Mouse (Mus musculus) activated CD4-positive, CD25-positive, alpha-beta regulatory T cell, adult 4 months (primary cell): Measurements from ENCODE around the gene Psd. TPM values are rescaled to one million over a fixed set of nuclear protein-coding genes. Genes with fewer than 3 reads are reported as not detected.

ENCODE experiments used
- ATAC-seq: one replicate; pipeline ENCODE4 v1.8.0; 2017
- polyA plus RNA-seq, 2 experiments: library from polyadenylated mRNA; unstranded; fragments of 100-300 nt; shearing (Covaris generic); gene quantifications; one replicate each; pipeline ENCODE4 v1.2.1; 2017

Psd gene
- polyA plus RNA-seq, 2 experiments from 2014 or later, result 3.4 to 4.5 TPM

DNA sequence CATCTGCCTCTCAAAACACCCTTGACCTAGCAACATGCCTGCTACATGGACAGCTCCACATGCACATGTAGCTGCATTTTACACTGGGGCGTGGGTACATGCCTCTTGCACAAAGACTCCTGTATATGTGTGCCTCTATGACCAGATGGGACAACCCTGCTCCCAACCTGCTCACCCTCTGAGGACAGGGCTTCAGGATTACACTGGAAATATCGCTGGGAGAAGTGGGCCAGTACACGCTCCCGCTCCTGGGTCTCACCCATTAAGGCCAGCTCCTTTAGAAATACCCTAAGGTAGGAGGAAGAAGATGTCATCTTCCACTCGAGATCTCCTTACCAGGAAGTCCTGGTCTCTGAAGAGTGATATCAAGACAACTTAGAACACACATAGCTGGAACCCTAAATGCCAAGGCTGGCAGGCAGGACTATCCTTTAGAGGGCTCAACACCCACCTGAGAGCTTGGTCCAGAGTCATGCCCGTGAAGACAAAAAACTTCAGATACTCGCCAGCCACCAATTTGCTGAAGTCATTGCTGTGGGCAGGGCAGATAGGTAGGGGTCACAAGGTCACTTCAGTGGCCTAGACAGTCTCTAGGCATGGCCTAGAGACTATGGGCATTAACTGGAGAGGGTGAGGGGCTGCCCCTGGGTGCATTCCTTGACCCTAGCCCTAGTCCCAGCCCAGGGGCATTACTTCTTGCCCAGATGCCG is 6.7 kb downstream of the Psd start:
- ATAC-seq, result no peak

DNA sequence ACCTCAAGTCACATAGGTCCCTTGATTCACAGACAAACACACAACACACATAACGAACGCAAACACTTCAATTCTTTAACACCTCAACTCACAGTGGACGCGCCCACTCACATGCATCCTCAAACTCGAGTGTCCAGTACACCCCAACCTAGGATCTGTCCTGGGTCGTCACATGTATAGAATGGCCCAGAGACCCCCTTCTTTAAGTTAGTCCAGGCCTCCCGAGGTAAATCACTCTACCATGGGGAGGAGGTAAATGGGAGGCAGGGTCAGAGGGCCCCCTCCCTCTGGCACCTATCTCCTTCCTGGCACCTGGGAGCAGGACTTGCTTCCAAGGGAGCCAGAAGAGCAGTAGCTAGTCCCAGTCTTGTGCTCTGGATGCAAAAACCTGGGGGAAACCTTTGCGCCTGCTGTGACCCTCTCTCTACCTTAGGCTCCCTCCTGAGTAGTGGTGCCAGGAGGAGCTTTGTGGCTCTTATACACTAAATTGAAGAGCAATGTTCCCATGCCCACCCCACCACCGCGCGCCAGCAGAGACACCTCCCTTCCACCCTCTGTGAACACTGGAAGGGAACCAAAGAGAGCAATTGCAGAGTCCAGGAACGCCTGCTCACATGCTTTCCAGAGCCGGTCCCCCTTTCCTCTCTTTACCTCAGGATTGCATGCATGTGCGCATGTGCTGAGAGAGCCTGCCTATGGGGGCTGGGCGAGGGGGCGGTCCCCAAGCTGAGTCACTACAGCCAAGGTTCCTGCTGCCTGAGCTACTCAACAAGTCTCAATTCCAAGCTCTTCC is 8.2 kb downstream of the Psd start:
- ATAC-seq, result no peak

DNA sequence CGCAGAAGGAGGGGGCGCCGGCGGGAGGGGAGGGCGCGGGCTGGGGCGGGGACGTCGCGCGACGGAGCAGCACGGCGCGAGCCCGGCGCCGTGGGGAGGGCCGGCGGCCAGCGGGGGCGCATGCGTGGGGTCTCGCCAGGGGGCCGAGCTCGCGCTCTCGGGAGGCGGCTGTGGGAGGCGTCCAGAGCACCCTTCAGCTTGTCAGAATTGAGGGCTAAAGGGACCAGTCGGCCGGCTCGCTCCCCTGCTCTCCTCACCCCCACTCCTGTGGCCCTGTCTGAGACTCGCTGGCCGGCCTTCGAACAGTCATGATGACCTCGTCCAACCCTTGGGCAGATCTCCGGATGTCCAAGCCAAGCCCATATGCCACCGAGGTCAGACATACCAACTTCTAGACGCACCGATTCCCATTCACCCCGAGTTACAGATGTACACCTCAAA is 8.9 kb downstream of the Psd start:
- no peak for ATAC-seq

DNA sequence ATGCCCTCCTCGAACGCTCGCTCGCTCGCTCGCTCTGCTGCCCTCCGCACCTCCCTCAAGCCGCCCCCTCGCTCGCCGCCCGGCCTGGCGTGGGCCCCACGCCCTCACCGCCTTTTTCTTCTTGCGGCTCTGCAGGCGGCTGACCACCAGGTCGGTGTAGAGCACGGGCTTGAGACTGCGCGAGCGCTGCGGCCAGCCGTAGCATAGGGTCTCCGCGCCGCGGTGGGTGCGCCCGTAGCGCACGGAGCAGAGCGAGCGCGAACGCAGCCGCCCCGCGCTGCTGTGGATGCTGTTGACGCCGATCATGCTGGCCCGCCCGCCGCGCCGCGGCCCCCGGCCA is 9.4 kb downstream of the Psd start:
- no peak for ATAC-seq

DNA sequence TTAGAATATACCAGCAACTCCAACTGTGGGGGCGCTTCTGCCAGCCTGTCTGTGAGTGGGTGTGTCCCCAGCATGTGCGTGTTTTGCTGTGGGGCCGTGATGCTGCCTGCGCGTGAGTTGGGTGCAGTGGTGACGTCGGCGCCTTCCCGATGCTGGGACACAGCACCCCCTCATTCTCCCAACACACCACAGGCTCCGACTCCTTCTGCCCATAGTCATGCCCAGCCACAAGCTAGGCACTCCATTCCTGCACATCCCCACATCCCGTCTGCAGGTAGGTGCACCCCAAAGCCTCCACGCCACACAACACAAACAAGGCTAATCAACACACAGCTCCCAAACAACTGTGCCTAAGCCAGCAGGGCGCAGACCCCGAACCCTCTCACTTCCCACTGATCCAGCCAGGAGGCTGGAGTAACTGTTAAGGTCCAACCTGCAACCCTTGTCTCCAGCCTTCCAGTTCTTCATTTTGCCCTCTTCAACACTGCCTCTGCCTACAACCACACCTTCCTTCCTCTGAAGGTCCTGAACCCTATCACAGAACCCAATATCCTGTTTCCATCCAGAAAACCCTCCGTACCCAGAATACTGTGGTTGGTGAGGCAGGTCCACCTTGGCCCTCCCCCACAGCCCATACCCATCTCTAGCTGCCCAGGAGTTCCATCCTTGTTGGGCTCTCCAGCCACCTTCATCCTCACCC is 10.0 kb downstream of the Psd start:
- ATAC-seq, result peak; percentile 39

DNA sequence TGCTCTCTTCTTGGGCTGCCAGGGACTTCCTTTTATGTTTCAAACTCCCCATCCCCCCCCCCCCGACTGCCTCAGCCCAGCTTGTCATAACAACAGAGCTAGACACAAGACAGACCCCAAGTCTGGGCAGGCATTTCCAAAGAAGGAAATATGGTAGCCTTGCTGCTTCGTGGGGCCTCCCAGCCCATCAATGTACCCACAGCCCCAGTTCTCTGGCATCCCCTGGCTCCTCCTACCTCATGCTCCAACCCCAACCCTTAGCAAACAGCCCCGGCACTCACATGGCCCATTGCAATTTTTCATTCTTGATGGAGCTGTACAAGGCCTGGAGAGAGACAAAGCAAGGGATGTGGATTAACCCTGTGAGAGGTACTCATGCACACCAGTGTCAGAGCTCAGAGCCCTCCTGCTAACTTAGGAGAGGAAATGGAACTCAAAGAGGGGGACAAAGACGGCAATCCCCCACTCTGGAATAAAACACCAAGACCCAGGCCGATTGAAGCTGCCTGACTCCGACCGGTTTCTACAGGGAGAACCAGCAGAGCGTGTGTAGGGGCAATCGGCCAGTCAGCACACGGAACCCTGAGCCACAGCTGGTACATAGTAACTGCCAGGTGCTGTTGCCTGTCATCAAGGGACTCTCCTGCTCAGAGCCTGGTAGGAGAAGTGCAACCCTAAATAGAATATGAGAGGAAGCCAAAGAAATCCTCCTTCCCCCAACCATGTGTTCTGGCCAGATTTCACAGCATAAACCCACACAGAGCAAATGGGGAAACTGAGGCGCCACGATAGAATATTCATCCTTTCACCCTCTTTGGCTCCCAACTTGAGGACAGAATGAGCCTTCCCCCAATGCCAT is 11.0 kb downstream of the Psd start:
- peak; percentile 13 for ATAC-seq

DNA sequence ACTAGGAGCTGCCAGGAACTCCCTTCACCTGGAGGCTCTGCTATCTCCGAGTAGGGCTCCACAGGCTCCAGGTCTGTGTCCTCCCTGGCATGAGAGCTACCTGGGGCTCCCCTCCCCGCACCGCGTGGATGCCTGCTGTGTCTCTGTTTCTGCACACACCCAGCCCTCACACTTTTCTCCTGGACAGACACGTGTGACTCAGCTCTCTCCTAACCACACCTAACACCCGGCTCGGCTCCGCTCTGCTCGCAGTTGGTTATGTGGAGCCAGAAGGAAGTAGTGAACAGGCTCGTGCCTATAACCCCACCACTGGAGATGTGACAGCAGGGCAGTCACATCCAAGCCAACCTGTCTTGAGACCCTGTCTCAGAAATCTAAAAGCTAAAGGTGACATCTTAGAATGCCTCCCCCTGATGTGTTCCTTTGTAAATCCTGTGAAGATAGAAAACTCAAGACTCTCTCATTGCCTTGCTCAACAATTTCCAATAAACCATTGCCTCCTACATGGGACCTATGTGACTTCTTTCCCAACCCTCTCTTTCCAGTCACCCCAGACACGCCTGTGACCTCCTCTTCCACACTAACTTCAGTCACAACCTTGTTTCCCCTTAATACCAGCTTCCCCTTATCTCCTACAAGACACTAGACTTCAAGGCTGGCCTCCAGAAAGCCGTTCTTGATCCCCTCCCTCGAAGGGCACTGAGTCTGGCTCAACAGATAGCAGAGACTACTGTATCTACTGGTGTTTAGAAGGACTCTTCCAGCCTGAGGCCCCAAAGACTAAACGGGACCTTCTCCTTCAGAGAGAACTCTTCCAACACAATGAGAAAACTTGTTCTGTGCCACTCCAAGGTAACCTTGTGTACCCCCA is 11.8 kb downstream of the Psd start:
- ATAC-seq, result no peak

DNA sequence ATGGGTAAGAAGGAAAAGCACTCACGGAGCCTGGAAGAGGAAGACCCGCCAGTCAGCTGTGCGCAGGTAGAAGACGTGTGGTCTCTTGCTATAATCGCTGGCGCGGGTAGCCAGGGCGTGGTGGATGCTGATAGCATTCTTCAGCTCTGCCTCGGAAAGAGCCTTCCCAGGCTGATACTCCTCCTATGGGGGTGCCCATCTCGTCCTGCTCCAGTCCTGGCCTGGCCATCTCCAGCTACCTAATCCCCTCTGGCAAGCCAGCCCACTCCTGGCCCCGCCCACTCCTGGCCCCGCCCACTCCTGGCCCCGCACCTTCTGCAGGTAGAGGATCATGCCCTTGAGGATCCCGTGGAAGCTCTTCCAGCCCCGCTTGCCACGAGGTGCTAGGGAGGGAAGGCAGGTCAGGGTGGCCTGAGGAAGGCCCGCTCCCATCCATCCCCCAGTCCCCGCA is 12.8 kb downstream of the Psd start:
- peak; percentile 8 for ATAC-seq

DNA sequence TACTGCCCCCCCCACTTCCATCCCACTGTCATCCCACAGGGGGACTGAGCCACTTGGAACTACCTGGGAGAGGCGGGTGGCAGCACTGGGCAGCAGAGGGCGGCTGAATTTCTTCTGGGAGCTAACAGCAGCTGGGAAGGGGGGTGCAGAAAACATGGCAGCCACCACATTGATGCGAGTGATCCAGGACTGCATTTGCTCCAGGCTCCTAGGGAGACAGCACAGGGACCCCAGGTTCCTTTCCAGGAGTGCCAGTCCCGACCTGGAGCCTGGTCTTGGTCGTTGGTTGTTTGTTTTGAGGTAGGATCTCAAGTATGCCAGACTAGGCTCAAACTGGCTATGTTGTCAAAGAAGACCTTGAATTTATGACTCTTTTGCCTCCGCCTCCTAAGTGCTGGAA is 13.4 kb downstream of the Psd start:
- ATAC-seq, result no peak

DNA sequence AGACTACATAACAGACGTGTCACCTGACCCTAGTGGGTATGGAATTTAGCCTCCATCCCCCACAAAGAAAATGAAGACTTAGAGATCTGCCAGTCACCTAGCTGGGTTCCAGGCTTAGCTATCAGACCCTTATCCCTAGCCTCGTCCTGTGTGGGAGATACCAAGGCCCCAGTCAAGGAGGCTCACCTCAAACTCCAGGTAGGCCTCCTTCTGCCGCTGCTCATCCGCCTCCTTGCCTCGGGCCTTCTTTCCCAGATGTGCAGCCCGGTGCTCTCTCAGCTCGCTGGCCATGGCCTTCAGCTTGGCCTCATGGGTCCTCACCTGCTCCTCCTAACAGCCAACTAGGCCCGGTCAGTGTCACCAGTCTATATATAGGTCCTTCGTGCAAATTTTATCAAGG is 13.8 kb downstream of the Psd start:
- no peak for ATAC-seq

DNA sequence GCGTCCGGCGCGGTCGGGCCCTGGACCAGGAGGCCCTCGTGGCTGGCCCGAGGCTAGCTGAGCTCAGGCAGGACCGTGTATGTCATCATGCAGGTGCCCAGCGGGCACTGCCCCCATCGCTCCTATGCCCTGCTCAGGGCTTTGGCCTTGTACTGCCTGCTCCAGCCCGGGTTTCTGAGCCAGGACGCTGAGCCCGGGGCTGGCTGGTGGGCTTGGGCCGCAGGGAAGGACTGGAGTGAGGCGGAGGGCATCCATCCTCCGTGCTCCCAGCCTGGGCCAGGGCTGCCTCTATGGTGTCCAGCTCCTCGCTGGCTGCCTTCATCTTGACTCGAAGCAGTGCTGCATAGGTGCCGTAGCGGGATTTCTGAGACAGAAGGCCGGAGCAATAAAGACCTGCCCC is 14.4 kb downstream of the Psd start:
- no peak for ATAC-seq

DNA sequence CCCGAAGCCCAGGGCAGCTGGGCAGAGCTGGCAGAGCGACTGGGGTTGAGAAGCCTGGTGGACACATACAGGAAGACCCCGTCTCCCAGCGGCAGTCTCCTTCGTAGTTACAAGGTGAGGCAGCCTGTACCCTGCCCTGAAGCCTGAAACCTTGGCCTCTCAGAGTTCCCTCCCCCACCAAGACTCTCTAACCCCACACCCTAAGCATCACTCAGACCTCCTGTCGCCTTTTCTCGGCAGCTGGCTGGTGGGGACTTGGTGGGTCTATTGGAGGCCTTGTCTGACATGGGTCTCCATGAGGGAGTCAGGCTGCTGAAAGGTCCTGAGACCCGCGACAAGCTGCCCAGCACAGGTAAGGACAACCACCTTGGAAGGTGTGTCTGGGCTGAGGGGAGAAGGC is 15.6 kb downstream of the Psd start:
- ATAC-seq, result no peak

DNA sequence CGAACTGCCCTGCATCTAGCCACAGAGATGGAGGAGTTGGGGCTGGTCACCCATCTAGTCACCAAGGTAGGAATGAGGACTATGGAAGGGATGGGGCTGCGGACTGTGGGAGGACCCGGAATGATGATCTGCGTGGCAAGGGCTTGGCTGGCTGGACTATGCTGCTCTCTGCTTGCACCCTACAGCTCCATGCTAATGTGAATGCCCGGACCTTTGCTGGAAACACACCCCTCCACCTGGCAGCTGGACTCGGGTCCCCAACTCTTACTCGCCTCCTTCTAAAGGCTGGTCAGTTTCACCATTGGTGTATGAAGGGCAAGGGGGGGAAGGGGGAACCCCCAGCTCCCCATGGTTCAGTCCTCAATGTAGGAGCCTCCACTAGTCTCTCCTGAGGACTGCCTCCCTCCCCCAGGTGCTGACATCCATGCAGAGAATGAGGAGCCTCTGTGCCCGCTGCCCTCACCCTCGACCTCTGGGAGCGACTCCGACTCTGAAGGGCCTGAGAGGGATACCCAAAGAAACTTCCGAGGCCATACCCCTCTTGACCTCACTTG is 16.6 kb downstream of the Psd start:
- ATAC-seq, result no peak

DNA sequence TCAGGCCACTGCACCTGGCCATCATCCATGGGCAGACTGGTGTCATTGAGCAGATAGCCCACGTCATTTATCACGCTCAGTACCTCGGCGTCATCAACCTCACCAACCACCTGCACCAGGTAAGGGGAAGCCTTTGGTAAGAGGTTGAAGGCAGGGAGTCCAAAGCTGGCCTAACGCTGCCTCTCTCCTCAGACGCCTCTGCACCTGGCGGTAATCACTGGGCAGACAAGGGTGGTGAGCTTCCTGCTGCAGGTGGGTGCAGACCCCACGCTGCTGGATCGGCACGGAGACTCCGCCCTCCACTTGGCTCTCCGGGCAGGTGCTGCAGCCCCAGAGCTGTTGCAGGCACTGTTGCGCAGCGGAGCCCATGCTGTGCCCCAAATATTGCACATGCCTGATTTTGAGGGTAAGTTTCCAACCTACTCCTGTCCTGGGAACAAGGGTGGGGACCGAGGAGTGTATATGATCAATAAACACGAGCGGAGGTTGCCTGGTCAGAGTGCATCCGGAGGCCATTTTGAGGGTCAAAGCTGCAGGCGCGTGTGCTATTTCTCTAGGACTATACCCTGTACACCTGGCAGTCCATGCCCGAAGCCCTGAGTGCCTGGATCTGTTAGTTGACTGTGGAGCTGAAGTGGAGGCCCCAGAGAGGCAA is 17.2 kb downstream of the Psd start:
- no peak for ATAC-seq

DNA sequence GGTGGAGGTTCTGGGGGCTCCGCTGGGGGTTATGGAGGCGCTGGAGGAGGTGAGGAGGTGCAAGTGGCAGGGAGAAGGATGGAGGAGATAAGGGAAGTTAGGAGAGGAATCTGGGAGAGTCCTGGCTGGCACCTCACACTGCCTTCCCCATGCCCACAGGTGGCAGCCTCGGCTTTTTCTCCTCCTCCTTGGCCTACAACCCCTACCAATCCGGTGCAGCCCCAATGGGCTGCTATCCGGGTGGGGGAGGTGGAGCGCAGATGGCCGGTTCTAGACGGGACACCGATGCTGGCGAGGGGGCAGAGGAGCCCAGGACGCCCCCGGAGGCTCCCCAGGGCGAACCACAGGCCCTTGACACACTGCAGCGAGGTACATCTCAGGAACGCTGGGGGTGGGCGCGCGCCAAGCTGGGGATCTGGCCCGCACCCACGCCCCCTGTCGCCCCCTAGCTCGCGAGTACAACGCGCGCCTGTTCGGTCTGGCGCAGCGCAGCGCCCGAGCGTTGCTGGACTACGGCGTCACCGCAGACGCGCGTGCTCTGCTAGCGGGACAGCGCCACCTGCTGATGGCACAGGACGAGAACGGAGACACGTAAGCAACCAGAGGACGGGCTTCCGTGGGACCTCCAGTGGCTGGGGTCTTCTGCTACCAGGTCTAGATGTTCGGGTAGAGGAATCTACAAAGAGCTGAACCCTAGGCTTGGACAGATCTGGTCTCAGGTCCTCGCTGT is 18.1 kb downstream of the Psd start:
- ATAC-seq, result no peak

DNA sequence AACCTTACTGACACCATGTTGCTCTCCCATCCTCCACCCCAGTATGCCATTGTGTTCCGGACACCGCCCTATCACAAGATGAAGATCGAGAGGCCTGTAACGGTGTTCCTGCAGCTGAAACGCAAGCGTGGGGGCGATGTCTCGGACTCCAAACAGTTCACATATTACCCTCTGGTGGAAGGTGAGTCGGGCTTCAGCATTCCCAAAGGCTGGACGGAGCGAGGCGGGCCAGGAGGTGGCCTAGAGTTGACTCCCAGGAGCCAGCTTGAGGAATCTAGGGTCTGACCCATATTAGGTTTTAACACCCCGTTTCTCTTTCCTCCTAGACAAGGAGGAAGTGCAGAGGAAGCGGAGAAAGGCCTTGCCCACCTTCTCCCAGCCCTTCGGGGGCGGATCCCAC is 18.7 kb downstream of the Psd start:
- ATAC-seq, result no peak

DNA sequence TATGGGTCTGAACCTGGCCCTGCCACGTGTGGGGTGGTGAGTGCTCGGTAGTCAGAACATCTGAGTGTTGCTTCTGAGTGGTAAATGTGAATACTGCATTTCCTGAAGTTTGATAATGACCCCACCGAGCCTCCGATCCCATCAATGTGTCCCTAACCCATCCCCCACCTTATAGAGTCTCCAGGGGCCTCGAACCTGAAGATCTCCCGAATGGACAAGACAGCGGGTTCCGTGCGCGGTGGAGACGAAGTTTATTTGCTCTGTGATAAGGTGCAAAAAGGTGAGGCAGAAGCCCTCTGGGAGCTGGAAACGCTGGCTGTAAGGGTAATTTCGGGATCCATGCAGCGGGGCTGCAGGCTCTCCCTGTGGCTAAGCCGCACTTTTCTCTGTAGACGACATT is 19.2 kb downstream of the Psd start:
- ATAC-seq, result no peak

DNA sequence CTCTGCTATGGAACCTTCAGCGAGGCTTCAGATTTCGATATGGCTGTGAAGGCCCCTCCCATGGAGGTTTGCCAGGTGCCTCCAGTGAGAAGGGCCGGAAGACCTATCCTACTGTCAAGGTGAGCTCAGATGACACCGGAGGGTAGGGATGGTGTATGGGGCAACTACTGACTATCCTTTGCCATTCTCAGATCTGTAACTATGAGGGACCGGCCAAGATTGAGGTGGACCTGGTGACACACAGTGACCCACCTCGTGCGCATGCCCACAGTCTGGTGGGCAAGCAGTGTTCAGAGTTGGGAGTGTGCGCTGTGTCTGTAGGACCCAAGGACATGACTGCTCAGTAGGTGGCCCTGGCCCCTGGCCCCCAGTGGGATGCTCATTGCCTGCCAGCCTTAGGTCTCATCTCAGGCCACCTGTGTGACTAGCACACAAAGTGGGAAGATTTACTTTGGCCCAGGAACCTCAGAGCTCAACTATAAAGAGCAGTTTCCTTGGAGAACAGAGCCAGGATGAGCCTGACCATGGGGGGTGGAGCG is 20.1 kb downstream of the Psd start:
- ATAC-seq, result no peak

DNA sequence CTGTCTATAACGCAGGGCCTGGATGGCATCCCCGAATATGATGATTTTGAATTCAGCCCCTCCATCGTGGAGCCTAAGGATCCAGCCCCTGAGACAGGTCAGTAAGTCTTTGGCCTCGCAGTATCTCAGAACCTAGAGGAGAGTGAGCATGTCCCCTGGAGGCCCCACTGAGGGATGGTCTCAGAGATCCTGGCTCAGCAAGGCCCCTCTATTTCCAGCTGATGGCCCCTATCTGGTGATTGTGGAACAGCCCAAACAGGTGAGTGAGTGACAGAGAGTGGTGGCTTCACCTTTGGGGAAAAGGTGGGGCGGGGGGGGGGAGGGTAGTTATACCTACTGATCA is 20.7 kb downstream of the Psd start:
- ATAC-seq, result no peak
